Mouse (Mus musculus): ENCODE results near the gene Gm12166.

The Gm12166 gene

DNA sequence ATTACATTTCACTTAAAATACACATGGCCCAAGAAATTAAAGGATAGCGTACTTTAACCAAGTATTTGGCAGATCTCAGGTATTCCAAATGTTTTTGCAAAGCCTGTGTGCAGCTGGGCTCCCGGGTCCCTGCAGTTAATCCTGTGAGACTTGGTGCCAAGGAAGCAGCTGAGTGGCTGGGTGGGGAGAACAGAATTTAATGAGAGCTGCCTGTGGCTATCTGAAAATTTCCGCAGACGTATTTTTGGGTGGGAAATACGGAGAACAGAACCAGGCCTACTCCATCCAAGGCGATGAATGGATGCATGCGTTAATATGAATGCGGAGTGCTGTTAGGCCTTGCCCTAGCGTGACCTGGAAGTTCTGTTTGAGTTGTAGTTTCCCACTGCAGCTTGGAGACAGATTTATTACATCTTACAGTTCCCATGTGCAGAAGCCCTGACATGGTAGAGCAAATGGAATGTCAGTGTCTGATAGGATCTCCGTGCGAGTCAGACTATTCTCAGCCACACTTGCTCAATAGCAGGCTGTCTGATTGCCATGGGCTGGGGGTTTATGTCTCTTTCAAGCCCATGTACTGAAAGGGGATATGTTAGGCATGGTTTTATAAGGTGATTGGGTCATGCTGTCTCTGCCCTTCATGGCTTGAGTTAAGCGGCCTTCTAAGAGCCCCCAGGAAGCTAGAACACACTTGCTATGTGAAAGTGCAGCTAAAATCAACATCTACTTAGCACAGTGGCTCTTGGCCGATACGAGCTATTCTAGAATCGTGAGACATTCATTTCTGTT, 21.1 kb upstream of the Gm12166 start:
- no peak for DNase-seq

DNA sequence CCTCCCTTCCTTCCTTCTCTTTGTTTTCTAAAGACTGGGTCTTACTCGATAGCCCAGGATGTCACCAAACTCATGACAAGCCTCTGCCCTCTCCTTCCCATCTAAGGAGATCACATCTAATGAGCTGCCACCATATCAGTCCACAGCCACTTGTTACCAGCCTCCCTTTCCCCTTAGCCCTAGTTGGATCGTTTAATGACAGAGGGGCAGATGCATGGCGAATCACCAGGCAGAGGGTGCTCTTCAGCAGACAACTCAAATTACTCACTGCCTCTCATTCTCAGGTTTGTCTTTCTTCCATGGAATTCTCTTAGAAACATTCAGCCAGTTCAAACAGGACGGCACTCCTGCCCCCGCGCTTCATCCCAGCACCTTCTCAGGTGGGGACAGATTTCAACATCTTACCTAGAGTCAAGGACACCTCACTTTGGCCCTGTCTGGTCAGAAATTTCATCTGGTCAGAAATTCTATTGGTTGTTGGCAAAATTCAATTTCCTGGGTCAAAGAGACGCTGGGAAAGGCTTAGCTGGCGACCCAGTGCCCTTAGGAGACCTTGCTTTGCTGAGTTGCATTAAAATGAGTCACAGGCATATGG, 20.4 kb upstream of the Gm12166 start:
- DNase-seq: no peak

DNA sequence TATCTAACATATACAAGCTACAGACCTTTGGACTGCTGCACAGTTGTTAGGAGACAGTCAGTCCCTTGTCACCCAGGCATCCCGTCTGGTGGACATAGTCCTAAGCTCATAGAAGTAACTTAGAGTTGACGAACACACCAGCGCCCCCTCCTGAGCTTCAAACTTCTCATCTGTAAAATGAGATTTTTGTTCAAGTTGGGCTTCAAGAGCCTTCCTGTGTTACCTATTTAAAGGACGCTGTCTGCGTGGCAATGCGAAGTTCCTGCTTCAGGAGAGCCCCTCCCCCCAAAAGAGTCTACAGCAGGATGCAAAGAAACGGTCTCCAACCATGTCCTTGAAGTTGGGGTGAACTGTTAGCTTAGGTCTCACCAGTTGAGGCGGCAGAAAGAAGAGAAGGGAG, 18.7 kb upstream of the Gm12166 start:
- DNase-seq: no peak

DNA sequence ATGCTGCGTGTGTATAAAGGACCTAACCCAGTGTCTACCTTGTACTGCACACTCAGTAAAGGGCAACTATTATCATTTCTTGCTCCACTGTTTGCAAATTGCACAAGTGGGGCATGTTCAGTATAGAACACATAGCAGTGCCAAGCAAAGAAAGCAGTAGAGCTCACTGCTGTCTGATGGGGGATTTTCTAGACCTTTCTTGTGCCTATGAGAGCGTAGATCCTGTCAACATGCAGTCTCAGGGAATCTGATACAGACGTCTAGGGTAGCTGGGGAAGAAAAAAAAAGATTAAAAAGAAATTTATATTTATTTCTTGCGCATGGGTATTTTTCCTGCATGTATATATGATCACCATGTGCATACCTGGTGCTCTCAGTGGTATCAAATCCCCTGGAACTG, 18.0 kb upstream of the Gm12166 start:
- no peak for DNase-seq

DNA sequence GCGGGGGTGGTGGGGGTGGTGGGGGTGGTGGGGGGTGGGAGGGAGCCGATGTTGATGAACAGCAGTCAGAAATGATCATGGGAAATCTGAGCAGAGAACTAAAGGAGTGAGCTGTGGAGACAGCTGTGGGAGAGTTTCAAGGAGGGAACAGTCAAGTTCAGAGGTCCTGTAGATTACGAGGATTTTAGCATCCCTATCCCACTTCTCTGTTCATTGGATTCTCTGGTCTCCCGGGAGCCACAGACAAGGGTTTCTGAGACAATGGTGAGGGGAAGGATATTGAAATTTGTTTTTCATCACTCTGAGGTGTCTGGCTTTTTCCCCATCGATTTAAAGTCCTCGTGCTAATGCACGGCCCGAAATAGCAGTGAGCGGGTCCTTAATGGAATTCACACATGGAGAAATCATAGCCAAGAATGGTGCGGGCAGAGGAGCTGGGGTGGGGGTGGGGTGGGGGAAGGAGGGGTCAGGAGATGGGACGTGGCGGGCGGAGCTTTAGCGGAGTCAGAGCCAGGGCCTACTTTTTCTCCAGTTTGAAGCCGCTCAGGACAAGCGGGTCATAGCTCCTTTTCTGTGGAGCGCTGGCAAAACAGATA, 17.4 kb upstream of the Gm12166 start:
- no peak for DNase-seq

DNA sequence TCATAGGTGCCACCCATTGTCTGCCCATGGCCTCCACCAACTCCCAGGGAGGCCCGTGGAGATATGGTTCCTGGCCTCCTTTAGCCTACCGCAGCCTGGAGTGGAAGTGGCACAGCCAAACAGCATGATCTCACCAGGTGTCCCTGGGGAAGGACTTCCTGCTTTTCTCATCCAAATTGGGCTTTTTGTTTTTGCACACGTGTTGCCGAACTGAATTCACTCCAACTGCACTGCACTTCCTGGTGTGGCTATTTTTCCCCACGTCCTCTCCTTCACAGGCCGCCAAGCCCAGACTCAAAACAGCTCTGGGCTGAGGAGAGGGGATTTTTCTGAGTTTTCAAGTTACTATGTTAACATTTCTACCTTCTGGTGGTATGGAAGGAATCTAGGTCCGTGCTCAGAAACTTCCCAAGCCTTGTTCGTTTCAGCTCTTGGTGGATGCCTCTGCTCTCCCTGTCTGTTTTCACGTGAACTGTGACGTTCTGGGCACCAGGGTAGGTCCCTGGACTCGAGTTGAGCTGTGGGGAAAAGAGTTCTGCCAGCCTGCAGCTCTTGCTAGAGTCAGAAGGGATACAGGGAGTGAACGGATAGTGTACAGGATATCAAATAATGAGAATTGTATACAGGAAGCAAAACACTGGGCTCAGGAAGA, 16.8 kb upstream of the Gm12166 start:
- DNase-seq: peak; percentile 28 to 38

DNA sequence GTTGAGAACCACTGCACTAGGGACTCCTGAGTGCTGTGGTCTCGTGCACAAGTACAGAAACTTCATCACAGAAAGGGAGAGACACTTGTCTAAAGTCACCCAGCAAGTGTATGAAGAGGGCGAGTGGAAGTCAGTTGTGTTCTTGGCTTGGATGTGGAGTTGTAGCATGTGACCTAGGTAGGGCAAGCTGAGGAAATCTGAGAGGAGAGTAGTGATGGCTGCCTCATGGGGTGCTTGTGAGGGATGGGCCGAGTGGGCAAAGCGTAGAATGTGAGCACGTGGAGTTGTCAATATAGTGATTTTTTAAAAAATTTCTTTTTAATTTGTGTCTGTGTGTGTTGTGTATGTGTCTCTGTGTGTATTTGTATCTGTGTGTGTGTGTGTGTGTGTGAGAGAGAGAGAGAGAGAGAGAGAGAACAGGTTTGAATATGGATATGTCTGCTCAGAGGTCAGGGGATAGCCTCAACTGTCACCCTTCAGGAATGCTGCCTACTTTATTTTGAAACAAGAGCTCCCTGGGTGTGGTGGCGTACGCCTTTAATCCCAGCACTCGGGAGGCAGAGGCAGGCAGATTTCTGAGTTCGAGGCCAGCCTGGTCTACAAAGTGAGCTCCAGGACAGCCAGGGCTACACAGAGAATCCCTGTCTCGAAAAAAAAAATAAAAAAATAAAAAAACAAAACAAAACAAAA, 15.4 kb upstream of the Gm12166 start:
- DNase-seq: no peak

DNA sequence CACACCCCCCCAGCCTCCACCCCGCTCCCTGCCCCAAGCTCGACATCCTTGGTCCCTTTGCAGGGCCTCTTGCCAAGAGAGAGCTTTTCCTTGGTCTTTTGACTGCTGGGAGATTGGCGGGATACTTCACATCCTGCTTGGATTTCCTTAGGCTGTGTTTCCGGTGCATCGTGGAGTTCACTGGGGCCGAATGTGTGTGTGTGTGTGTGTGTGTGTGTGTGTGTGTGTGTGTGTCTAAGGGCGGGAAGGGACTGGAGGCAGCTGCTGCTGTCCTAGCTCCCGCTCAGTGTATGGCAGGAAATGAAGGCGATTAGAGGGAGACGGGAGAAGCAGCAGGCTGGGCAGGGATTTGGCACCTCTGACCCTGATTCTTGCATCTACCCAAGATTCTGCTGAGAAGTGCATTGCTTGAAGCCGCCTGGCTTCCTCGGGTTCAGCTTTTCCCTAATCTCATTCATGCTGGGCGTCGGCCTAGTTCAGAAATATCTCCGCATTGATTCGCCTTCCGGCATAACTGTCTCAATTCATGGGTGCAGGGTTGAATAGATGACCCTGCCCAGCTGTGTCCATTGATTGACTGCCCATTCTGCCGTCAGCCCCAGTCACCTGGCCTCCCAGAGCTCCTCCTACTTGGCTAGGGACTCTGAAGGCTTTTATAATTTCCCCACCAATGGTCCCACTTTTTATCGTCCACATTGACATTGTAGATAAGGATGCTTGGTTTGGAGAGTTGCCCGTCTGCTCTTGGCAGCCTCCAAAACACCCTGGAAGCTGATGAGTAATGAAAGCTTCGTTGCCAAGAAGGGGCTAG, 13.3 kb upstream of the Gm12166 start:
- DNase-seq: peak; percentile 59 to 79

DNA sequence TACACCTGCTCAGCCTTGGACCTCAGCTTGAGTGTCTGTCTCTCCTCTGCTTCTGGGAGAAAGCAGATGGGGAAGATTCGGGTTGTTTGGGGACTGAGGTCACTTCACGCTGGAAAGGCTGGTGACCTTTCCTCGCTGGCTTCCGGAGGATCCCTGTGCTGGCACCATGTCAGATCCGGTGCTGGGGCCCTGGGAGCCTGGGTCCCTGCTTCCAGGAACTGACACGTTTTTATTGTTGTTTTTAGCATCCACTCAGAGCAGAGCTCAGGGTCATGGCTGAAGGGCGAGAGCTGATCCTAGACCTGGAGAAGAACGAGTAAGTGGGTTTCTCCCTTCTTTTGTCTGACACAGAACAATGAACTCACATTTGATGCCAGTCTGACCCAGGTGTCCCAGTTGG, 12.6 kb upstream of the Gm12166 start:
- peak; percentile 42 to 49 for DNase-seq

DNA sequence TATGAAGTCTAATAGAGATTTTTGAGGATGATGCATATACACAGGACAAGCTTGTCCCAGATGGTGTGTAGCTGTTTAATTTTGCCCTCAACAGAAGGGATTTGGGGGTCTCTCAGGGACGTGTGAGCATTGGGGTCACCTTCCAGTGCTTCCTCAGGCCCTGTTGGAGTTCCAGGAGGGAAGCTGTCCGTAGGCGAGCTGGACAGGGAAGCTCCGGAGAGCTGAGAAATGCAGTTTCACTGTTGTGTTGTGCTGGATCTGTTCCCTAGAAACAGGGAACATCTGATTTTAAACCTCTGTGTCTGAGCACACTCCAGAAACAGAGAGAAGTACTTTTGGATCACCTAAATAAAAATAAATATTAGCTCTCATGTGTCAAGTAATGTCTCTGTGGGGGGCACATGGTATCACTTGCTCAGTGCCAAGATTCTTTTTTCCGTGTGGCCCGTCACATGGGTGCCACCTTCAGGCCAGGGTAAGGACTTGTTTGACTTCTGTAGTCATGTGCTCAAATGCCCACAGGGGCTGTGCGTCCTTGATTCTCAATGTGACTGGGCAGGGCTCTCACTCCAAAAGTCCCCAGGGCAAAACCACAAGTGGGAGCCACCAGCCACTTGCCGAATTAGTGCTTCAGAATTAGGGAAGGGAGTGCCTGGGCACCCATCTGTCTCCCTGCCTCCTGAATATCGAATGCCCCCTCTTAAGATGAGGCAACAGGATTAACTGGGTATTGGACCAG, 11.0 kb upstream of the Gm12166 start:
- DNase-seq: peak in 1 of 2 experiments; percentile 55

DNA sequence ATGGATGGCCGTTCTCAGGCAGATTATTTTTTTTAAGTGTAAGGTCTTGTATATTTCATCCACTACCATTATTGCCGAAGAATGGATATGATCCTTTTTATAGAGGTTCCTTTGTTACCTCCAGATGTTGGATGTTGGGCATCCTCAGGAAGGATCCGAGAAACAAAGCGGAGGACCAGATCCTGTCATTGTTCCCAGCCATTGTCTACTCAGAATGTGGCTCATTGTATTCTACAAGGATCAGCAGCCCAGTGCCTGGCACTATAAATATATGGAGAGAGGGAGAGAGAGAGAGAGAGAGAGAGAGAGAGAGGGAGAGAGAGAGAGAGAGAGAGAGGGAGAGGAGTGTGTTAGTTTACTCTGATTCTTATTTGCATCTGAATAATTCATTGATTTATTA, 10.4 kb upstream of the Gm12166 start:
- DNase-seq: no peak

DNA sequence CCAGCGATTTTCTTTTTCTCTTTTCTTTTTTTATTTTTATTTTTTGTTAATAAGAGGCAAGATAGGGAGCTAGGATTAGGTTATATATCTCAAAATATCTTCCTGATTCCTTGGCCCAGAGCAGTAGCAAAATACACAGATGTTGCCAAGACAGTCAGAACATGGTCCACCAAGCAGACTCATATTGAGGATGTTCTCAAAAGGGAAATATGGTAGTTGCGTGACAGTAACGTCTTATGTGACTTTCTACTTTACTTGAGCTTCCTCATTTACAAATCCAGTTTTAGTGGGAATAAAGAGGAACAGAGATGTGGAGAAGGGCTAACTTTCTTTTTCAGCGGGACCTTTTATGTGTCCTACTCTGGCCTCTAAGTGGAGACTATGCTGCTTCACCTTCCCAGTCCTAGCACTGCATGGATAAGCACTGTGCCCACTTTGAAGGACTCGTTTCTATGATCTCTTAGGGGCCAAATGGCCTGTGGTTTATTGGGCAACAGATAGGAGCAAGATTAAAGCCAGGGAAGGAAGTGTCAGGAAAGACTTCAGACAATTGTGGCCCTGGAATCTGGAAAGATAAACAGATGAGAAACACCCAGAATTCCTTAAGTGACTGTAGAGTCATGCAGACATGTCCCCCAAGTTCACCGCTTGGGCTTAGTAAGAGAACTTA, 9.8 kb upstream of the Gm12166 start:
- DNase-seq: no peak

DNA sequence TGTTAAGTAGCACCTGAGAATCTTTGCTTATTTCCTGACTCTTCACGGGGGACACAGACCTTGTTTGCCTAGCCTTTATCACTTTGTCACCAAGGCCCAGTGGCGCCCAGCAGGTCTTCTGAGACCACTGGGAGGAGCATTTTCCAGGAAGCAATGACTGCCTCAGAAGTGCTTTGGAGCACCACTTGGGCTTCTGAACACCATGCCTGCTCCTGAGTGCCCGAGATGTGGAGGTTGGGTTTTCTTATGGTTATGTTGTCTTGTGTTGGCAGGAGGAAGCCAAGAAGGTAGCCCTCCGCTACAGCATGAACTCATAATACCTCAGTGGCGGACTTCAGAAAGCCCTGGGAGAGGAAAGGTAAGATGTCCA, 8.5 kb upstream of the Gm12166 start:
- DNase-seq: no peak

DNA sequence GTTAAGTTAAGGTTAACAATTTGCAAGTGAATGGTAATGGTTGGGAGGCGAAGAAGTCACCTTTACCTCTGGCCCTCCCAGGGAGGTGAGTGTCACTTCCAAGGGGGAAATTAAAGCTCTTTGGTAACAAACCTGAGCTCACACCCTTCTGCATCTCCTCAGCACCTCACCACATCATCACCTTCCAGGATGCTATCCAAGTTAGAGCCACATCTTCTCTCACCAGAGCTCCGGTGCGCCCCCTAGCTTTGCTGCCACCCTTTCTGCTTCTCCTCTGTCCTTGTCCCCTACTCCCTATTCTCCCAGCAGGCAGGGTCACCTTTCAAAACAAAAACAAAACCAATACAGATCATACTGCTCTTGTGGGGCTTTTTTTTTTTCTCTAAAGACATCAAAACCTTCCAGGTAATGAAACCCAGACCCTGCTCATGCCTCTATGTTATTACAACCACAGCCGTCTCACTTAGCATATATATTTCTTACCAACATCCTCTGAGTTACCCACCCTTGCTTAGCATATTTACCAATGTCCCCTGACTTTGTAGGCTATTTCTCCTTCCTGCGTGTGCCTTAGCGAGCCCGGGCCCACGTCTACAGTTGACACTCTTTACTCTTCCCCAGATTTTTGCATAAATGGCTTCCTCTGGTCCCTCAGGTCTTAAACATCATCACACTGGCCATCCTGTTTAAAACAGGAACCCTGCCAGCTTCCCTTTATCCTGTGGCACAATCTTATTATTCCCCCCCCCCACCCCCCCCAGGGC, 7.9 kb upstream of the Gm12166 start:
- DNase-seq: no peak

DNA sequence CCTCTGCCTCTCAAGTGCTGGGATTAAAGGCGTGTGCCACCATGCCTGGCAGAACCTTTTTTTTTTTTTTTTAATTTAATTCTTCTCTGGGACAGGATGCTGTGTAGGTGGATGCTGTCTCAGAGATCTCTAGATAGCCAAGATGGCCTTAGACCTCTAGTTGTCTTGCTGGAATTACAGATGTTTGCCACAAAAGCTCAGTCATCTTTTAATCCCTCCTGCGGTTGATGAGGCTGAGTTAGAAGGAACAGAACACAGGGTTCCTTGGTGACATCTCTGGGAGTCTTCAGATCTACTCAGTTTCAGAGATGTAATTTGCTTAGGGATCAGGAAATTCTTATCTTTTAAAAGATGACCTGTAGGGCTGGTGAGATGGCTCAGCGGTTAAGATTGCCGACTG, 6.8 kb upstream of the Gm12166 start:
- DNase-seq: no peak

DNA sequence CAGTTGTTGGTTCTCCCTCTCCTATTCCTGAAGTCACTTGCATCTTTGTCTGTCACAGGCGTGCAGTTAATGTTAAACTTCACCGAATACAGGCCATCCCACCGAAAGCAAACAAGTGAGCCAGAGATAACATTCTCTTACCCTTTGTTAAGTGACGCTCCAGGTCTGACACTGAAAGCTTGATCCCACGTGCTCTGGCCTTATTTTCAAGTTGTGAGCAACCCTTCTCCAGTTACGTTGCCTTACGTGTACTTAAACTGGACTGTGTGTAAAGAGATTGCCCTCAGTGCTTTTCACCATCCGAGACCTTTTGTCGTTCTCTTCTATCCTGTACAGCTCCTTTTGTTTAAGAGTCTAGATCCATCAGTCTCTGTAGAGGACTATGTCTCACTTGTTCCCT, 5.9 kb upstream of the Gm12166 start:
- no peak for DNase-seq

DNA sequence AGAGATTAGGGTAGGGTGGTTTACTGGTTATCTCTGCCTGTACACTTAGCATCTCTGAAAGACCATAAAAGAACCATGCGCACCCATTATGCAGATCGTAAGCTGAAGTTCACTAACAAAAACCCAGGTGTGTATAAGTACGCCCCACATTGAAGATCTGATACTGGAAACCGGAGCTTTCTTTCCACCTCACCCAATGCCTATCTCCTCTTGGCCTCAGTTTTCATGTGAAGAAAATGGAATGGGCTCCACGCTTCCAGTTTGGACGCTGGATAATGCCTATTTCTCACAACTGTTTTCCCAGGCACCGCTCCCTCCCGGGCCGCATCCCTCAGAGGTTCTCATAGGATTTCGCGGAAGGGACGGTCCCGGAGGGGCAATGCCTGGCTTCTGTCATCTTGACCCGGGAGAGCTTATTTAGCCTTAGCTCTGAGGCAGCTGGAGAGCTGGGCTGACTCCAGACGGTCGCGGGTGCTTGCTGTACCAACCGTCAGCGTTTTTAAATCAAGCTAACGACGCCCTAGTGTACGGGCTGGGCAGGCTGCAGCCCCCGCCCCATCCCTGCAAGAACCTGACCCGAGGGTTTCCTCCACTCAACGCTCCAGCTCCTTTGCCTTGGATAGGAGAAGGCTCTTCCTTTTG, 4.8 kb upstream of the Gm12166 start:
- DNase-seq: no peak

DNA sequence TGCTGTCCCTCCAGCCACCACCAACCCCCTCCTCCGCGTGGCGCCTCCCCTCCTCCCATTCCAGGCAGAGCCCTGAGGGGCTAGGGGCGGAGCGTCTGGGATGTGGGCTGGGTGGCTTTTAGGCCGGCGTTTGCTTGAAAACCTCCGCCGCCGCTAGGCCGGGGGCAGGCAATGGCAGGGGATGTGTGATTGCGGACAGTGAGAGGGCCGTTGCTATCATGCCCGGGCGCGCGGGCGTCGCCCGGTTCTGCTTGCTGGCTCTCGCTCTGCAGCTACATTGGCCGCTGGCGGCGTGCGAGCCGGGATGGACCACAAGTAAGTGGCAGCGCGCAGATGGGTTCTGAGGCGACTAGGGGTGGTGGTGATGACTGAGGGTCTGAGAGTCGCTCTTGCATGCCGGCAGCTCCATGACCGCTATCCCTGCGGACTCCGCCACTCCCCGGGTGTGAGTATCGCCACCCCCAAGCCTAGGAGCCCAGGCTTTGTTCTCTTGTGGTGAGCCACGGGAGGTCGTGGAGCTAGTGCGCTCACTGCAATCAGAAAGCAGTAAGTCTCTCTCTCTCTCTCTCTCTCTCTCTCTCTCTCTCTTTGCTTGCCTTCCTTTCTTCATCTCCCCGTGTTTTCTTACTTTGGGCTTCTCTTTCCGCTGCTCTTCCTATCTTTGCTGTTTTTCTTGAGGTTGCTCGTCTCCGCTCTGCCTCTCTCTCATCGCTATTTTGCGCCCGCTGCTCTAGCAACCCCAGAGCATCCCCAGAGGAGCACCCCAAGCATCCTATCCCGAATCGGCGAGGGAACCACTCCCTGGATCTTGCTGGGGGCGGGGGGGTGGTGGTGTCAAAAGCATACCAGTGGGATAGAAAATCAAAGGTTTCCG, 4.0 kb upstream of the Gm12166 start, which contains the start of gene Adam19:
Gene Adam19, plus strand, starts transcription at position 97 of the 874 bp plus-strand sequence.
- DNase-seq: peak in 1 of 2 experiments; percentile 35

Data from kidney, adult 8-10 months (tissue).